Mouse (Mus musculus) v-Abl transformed pro-B cells (cell line): ENCODE results near the gene Efna4.

Experiments used
- in situ Hi-C, 2 experiments: fragments of 400-800 bp; cut with MboI; formaldehyde crosslinking; loops; one replicate each; pipeline ENCODE4 v1.15.1; 2025; ENCODE audit not compliant: unreplicated experiment in 2 of 2

The Efna4 gene

GRCm38 (mm10) chr3:89337721-89338578 lies at the start of gene Efna4:
Gene Efna4 (minus strand): TSS chr3:89338028.
- in situ Hi-C loops = loop anchor here (5.0 to 25.0 kb wide), 3 partner anchors 144 to 524 kb away; partner anchors contain the start of genes Chrnb2 (in 2 of the 2) and Ube2q1 (in 2 of the 2)

GRCm38 (mm10) chr3:89386438-89387420 lies 48.9 kb upstream of the Efna4 start:
- in situ Hi-C loops = no loop called here

GRCm38 (mm10) chr3:89385451-89385850 lies 47.6 kb upstream of the Efna4 start:
- in situ Hi-C loops = no loop called here

- in situ Hi-C loops = no loop called here
These were observed 46.7 kb upstream of the Efna4 start for GRCm38 (mm10) chr3:89384331-89385076.

- in situ Hi-C loops = no loop called here
These were observed 45.9 kb upstream of the Efna4 start for GRCm38 (mm10) chr3:89383651-89384255.

GRCm38 (mm10) chr3:89382950-89383349 lies 45.1 kb upstream of the Efna4 start:
- in situ Hi-C loops = no loop called here

GRCm38 (mm10) chr3:89382033-89382882 lies 44.4 kb upstream of the Efna4 start:
- in situ Hi-C loops = no loop called here

- in situ Hi-C loops = no loop called here
These were observed 43.4 kb upstream of the Efna4 start for GRCm38 (mm10) chr3:89381233-89381632.

GRCm38 (mm10) chr3:89380711-89381110 lies 42.9 kb upstream of the Efna4 start:
- in situ Hi-C loops = no loop called here

- in situ Hi-C loops = no loop called here
These were observed 42.5 kb upstream of the Efna4 start for GRCm38 (mm10) chr3:89380291-89380690.

GRCm38 (mm10) chr3:89379388-89380131 lies 41.7 kb upstream of the Efna4 start:
- in situ Hi-C loops = loop anchor here in 1 of 2 experiments (10.0 kb wide), 1 partner anchor 105 kb away; no protein-coding TSS in a partner anchor

GRCm38 (mm10) chr3:89378394-89379067 lies 40.7 kb upstream of the Efna4 start:
- in situ Hi-C loops = loop anchor here in 1 of 2 experiments (10.0 kb wide), 1 partner anchor 106 kb away; no protein-coding TSS in a partner anchor

GRCm38 (mm10) chr3:89377831-89378230 lies 40.0 kb upstream of the Efna4 start:
- in situ Hi-C loops = loop anchor here in 1 of 2 experiments (10.0 kb wide), 1 partner anchor 107 kb away; no protein-coding TSS in a partner anchor

GRCm38 (mm10) chr3:89373581-89374231 lies 35.9 kb upstream of the Efna4 start:
- in situ Hi-C loops = loop anchor here in 1 of 2 experiments (10.0 kb wide), 1 partner anchor 111 kb away; no protein-coding TSS in a partner anchor

- in situ Hi-C loops = no loop called here
These were observed 29.5 kb upstream of the Efna4 start for GRCm38 (mm10) chr3:89367338-89367737.

- in situ Hi-C loops = no loop called here
These were observed 27.9 kb upstream of the Efna4 start for GRCm38 (mm10) chr3:89365486-89366414.
